Mouse (Mus musculus) CH12.LX (cell line): Measurements from ENCODE around the gene Marveld2.

Experiments used
- BHLHE40 ChIP-seq: IDR thresholded peaks from 2 replicates; pipeline ENCODE4 v1.6.1; 2011; ENCODE audit warnings: mild to moderate bottlenecking, low read depth, low read length, improper control_type of control experiment
- CHD1 ChIP-seq: IDR thresholded peaks from 2 replicates; pipeline ENCODE4 v1.6.1; 2012; ENCODE audit warnings: low read depth, low read length, improper control_type of control experiment, inconsistent platforms
- CTCF ChIP-seq, 2 experiments: IDR thresholded peaks in 1 of 2; conservative IDR thresholded peaks in 1 of 2; 2 replicates each; pipeline ENCODE4 v1.5.1; 2011 to 2012; ENCODE audit warnings: low read depth in 2 of 2, low read length in 2 of 2, improper control_type of control experiment in 1 of 2, inconsistent platforms in 1 of 2, mild to moderate bottlenecking in 1 of 2, moderate library complexity in 1 of 2
- E2F4 ChIP-seq: IDR thresholded peaks from 2 replicates; pipeline ENCODE4 v1.6.1; 2011; ENCODE audit warnings: low read depth, low read length, improper control_type of control experiment; ENCODE audit not compliant: insufficient replicate concordance
- MAFK ChIP-seq: IDR thresholded peaks from 2 replicates; pipeline ENCODE4 v1.6.1; 2011; ENCODE audit warnings: low read length, improper control_type of control experiment; ENCODE audit not compliant: insufficient replicate concordance
- MEF2A ChIP-seq: IDR thresholded peaks from 2 replicates; pipeline ENCODE4 v1.6.1; 2014; ENCODE audit warnings: low read depth, mild to moderate bottlenecking, inconsistent platforms, low read length, improper control_type of control experiment, borderline replicate concordance
- NELFE ChIP-seq: IDR thresholded peaks from 2 replicates; pipeline ENCODE4 v1.6.1; 2011; ENCODE audit warnings: low read depth, low read length, improper control_type of control experiment
- POLR2A ChIP-seq: IDR thresholded peaks from 2 replicates; pipeline ENCODE4 v1.6.1; 2011; ENCODE audit warnings: low read depth, mild to moderate bottlenecking, improper control_type of control experiment, low read length
- SIN3A ChIP-seq: IDR thresholded peaks from 2 replicates; pipeline ENCODE4 v1.6.1; 2012; ENCODE audit warnings: low read length, improper control_type of control experiment, inconsistent platforms
- USF1 ChIP-seq: IDR thresholded peaks from 2 replicates; pipeline ENCODE4 v1.6.1; 2014; ENCODE audit warnings: low read depth, mild to moderate bottlenecking, inconsistent platforms, low read length, improper control_type of control experiment
- ZC3H11A ChIP-seq: IDR thresholded peaks from 2 replicates; pipeline ENCODE4 v1.6.1; 2012; ENCODE audit warnings: low read depth, mild to moderate bottlenecking, inconsistent platforms, low read length, improper control_type of control experiment

DNA sequence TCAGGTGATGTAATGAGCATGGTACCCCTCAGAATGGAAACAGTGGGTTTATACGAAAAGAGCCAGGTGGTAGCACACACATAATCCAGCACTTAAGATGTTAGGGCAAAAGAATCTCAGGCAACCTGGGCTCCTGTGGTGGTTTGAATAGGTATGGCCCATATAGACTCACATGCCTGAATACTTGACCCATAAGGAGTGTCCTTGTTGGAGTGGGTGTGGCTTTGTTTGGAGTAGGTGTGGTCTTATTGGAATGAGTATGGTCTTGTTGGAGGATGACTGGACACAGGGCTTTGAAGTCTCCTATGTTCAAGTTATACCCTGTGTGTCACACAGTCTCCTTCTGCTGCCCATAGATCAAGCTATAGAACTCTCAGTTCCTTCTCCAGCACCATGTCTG lies 48.4 kb downstream of the Marveld2 start:
- TF ChIP-seq NELFE (no peak), BHLHE40 (no peak), USF1 (no peak), MEF2A (no peak), MAFK (no peak), CTCF (conservative IDR thresholded peaks at IDR 0.05 in 1 of 2, IDR thresholded peaks at IDR 0.05 in 1 of 2; ENCODE audit: low read depth in 2 of 2, low read length in 2 of 2) (no peak), POLR2A (no peak), ZC3H11A (no peak), SIN3A (no peak), CHD1 (no peak), E2F4 (no peak)
